Mouse (Mus musculus): Measurements from ENCODE around the gene Fermt1.

DNA sequence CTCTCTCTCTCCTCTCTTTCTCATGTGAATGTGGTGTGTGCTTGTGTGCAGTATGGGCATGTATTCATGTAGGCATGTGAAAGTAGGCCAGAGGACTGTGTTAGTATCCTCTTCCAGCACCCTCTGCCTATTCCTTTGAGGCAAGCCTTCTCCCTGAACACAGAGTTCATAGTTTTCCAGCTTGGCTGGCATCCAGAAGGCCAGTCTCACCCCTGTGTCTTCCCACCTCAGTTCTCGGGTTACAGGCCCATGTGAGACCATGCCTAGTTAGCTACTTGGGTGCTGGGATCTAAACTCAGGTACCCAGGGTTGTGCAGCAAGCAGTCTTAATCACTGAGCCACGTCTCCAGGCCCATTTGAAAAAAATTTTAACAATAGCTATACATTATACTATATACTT, 17.8 kb downstream of the Fermt1 start:
- TF ChIP-seq POLR2A (IDR thresholded peaks at IDR 0.05; ENCODE audit: low read depth, low read length) (no peak), CTCF (conservative IDR thresholded peaks at IDR 0.05; ENCODE audit: insufficient read depth, insufficient read length, low read depth, low read length) (no peak)
